Mouse (Mus musculus) retina, adult 2 months (tissue): ENCODE data around the gene Agrn.

Experiments used
- DNase-seq: peaks from one replicate; pipeline ENCODE4 v3.0.0-alpha.2; 2012; ENCODE audit warnings: low read depth, low spot score

Agrn gene

DNA sequence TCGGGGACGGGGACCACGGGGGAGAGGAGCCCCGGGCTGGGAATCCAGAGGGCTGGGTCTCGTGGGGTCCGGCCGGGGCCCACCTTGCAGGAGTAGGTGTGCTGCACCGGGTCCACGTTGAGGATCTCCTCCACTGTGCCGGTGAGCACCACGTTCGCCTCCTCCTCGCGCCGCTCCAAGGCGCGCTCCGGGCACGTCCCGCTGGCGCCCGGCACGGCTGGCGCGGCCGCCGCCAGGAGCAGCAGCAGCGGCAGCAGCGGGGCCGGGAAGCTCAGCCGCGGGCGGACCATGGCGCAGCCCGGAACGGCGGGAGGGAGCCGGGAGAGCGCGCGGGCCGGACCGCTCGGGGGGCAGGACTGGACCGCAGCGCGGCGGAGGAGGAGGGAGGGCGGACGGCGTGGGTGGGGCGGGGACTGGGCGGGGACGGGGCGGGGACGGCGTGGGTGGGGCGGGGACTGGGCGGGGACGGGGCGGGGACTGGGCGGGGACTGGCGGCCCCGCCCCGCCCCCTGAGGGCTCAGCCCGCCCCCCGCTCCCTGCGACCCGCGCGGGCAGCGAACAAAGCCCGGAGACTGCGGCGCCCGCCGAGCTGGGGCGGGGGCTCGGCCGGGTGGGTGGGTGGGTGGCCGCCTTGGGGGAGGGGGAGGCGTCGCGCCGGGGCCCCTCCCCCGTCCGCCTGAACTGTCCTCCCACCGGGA, at the start of gene Agrn:
Gene Agrn (minus strand): TSS at position 358 of the 698 bp plus-strand sequence.
- no peak for DNase-seq

DNA sequence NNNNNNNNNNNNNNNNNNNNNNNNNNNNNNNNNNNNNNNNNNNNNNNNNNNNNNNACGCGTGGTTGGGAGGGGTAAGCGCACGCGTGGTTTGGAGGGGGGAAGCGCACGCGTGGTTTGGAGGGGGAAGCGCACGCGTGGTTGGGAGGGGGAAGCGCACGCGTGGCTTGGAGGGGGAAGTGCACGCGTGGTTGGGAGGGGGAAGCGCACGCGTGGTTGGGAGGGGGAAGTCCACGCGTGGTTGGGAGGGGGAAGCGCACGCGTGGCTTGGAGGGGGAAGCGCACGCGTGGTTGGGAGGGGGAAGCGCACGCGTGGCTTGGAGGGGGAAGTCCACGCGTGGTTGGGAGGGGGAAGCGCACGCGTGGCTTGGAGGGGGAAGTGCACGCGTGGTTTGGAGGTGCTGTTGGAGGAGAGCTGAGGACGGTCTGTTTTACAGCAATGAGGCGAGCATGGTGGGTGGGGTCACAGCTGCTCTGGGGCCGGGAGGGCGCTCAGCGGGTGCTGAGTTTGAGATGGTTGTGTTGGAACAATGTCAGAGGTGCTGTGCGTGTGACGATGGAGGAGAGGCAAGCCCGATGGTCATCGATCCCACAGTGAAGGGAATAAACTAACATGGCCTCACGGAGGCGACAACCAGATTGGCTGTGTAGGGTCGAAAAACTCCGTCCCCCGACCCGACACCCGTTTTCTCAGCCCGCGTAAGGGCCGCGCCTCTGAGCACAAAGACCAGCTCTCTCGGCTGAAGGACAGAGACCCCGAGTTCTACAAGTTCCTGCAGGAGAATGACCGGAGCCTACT, 39.6 kb upstream of the Agrn start:
- no peak for DNase-seq

DNA sequence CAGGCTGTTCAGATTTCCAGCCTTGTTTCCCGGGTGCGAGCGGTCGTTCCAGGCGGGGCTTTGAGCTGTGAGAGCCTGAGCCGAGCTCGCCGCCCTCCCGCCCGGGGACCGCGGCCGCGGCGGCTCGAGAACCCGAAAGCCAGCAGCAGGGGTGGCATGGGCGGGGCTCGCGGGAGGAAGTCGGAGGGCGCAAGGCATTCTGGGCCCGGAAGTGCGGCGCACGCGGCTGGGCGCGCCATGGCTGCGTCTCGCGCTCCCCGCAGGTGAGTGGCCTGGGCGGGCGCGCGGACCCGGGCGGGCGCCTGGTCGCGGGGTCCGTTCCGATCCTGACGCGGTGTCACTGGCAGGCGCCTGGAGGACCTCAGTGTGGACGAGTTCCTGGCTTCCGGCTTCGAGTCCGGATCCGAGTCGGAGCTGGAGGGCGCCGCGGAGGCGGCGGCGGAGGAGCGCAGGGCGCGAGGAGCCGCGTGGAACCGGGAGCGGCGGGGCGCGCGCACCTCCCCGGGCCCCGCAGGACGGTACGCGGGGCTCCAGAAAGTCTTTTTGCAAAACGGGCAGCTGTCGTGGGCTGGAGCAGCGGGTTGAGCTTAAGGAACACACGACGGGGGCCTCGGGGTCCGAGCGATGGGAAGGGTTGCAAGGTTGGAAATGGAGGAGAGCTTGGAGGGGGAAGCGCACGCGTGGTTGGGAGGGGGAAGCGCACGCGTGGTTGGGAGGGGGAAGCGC, 38.7 kb upstream of the Agrn start, which contains the start of gene Noc2l:
Gene Noc2l (plus strand): TSS at position 203 of the 726 bp plus-strand sequence.
- peak; percentile 79 for DNase-seq

DNA sequence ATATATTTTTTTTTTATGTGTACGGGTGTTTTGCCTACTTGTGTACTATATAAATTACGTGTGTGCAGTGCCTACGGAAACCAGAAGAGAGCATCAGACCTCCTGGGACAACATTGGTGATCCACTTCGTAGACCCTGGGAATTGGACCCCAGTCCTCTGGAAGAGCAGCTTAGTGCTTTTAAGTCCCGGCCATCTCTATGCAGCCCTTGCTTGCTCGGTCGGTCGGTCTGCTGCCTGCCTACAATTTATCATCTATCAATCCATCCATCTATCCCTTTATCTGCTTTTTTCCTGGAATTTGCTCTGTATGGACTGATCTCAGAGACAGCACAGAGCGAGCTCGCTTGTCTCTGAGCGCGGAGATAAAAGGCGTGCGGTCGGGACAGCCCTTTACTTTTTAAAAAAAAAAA, 38.1 kb upstream of the Agrn start:
- no peak for DNase-seq

DNA sequence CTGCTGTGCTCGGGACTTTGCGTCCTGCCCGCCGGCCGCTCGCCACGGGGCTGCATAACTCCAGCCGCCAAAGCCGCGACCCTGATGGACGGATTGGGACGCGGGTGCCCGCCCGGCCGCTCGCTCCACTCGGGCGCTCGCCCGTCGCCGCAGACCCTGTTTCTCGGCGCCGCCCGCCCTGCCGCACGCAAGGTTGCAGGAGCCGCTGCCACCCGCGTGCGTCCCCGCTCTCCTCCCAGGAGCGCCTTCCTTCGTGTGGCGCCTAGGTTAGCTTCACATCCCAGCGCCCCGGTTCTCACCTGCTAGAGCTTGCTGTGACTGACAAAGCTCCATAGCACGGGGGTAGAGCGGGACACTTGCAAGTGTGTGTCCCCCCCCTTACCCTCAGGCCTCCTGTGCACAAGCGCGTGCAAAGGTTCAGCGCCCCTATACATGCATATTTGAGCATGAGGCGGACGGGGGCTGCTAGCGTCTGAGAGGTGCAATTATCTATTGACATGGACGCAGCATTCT, 37.5 kb upstream of the Agrn start, which contains the start of gene Plekhn1:
Gene Plekhn1 (minus strand): TSS at position 157 of the 513 bp plus-strand sequence.
- DNase-seq: no peak

DNA sequence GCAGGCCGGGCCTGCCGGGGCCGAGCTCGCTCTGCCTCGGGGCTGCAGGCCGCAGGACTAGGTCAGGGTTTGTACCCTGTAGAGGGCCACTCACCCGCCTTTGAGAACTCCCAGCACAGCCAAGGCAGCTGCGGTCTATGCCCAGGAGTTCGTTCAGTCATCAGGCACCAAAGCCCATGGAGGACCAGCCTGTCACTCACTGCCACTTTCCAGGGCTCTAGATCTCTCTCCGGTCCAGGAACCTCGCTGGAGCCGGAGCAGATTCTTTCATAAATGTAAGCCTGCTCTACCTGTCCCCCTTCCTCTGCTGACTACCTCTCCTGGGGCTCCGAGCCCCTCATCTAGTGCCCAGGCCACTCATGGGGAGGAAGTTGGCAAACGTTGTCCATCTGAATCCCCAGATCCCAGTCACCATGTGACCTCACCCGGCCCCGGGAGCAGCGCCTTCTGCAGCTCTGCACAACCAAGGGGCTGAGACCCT, 36.8 kb upstream of the Agrn start:
- no peak for DNase-seq

DNA sequence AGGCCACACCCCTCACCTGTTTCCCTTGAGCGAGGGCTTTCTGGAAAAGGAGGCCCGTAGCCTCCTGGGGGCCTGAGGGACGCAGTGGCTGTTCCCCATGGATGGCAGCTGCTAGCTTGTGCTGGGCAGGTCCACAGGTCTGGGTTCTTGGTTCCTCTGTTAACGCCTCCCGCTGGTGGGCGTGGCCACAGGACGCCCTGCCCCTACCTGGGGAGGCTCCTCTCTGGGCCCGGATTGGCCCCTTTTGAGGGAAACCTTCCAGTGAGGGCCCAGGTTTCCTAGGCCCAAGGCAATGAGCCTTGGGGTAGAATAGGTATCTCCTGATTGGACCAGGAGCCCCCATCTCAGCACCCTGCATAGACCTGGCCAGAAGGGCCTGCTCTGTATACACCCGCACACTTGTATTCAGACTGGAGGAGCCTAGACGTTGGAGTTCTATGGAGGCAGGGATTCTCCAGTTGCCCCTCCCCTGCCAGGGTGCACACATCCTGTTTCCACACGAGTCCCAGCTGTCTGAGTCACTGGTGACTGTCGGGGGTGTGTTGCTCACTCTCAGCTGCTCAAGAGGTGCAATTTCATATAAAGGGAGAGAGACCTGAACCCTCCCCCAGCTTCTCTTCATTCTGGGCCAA, 31.2 kb upstream of the Agrn start:
- DNase-seq: no peak

DNA sequence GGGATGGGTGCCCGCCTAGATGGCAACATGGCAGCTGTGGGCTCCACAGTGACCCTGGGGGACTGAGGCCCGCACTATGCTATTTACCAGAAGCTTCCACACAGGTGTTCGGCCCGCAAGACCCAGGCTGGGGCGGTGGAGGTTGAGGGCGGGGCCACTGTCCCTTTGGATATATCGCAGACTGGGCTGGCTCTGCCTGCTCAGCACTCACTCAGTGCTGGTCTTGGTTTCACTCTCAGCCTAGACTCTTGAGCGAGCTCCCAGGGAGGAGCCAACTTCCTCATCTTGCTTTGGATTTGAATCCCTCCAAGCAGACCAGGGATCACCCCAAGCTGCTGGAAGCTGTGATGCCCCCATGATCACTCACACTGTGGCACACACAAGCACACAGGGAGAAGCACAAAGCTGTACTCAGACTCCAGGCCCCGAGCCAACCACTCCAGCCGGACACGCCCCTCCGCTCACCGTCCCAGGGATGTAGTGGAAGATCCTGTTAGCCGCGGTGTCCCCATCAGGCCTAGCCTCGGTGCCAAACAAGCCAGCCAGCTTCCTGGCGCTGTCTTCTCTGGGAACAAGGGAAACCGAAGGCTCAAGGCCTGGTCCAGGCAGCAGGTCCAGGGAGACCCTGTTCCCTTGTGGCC, 30.6 kb upstream of the Agrn start:
- no peak for DNase-seq

DNA sequence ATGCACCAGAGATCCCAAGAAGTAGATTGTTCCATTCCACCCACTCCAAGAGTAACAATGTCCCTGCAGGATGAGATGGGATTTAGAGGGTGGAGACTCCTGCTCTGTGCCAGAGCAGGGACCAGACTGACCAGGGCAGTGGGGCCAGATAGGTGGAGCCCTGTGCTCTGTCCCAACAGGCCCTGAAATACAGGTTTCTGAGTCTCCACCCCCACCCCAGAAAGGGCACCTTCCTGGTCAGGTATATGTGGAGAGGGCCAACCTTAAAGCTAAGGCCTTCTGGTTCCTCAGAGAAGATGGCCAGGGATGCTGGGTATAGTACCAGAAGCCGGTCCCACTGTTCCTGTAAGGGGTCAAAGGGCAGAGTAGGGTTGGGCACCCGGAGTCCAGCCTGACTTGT, 27.0 kb upstream of the Agrn start:
- no peak for DNase-seq

DNA sequence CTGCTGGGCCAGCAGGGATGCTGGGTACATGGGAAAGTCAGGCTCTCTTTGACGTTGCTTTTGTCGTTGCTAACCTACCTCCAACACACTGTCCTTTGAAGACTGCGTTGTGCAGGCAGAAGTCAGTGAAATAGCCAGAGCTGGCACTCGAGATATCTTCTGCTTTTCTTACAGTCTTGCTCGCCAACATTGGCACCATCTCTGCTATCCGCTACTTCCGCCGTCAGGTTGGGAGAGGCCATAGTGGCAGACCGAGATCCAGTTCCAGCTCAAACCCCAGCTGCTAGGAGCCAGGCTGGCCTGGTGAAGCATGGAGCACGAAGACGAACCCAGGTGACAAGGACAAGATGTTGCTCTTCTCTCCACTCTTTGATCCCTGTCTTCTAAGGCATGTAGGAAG, 22.6 kb upstream of the Agrn start:
- no peak for DNase-seq

DNA sequence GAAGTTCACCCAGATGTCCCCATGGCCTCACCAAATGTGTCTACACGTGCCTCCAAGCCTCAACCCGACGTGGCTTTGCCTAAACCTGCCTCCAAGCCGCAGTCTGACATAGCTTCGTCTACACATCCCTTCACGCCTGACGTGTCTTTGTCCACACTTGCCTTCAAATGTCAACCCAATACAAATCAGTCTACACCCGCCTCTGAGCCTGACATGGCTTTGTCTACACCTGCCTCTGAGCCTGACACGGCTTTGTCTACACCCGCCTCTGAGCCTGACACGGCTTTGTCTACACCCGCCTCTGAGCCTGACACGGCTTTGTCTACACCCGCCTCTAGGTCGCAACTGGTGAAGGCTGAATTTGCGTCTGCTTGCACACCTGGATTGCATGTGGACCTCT, 20.6 kb upstream of the Agrn start:
- no peak for DNase-seq

DNA sequence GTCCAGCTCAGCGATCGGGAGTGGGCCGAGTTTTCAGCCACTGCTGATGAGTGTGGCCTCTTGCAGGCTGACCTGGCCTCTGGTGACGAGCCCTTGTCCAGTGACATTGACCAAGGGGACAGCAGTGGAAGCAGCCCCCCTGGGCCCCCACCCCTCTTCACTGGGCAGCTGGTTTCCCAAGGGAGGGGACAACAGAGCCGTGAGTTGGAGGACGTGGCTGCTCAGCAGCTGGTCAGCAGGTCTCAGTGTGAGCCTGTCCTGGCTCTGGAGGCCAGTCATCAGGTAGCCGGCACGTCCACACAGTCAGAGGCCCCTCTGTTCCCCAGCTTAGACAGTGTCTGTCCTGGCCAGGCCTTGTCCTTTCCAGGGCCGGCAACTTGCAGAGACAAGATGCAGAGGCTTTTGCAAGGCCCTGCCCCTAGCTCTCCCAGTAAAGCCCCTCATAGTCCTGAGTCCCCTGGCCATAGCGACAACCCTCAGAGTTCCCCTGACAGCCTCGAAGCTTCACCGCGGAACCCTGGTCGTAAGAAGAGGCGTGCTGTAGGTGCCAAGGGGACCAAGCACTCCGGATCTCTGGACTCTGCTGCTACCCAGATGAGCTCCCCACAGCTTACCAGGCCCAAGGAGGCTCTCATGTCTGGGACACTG, 19.9 kb upstream of the Agrn start:
- no peak for DNase-seq

DNA sequence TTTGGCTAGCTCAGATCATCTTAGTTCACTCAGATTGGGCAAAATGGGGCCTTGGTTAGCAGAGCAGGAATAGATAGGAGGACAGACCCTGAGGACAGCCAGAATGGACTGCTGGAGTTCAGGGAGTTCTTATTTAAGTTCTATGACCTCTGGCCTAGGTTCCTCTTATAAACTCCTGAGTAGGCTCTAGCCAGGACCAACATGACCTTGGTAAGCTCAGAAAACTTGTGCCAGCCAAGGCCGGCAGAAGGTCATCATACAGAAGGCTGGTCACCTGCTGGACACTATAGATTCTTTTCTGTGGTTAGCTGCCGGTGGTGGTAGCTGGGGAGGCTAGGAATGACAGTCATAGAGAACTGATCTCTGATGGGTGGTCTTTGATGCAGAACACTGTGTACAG, 18.9 kb upstream of the Agrn start:
- DNase-seq: no peak

DNA sequence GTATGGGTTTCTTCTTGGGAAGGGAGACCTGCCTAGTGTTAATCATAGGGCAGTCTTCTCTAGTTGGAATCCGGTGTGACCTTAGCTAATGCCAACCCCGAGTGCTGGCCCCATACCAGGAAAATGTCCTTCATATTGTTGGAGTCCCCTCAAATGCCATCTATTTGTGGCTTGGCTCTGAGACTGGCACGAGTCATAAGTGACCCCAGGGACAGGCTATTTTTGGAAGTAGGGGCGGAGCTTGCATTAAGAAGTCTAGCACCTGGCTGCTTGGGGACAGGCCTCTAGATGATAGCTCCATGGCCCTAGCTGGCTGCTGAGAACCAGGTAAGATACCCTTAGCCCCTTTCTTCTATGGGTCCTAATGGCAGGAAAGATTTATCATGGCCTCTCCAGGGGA, 18.4 kb upstream of the Agrn start, which contains the start of gene Perm1:
Gene Perm1 (plus strand): TSS at position 220 of the 400 bp plus-strand sequence.
- DNase-seq: no peak

DNA sequence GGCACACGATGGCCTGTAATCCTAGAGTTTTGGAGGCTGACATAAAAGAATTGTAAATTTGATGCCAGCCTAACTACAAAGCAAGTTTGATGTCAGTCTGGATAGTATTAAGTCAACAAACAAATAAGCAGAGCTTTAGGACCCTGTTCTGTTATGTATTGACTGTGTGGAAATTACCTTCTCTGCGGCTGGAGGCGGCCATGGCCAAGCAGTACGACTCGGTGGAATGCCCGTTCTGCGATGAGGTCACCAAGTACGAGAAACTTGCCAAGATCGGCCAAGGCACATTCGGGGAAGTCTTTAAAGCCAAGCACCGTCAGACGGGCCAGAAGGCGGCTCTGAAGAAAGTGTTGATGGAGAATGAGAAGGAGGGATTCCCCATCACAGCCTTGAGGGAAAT, 15.8 kb upstream of the Agrn start:
- no peak for DNase-seq

DNA sequence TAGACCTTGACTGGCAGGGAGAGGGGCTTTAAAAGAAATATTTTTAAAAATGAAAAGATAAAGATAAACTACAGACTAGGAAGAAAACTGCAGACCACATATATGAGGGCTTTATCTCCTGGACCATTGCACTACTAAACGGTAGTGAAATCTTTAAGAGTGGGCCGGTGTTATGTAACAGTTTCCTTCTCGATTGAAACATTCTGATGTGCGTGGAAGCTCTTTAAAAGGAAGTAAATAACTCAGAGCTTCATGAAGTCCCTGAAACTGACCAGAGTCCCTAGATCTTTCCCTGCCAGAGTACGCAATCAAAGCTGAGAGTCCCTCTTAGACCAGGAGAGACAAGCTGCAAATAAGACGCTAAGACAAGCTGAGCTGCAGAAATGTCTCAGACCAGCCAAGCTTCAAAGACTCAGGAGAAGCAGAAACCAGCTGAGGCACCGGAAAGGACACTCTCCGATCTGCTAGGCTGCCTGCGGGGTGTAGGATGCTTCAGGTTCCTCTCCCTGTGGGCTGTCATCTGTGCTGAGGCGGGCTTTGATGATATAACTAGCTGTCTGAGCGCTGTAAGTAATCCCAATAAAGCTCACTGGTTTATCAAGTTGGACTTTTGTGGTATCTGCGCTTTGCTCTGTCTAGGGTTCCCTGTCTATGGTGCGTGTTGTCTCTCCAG, 12.8 kb upstream of the Agrn start:
- no peak for DNase-seq

DNA sequence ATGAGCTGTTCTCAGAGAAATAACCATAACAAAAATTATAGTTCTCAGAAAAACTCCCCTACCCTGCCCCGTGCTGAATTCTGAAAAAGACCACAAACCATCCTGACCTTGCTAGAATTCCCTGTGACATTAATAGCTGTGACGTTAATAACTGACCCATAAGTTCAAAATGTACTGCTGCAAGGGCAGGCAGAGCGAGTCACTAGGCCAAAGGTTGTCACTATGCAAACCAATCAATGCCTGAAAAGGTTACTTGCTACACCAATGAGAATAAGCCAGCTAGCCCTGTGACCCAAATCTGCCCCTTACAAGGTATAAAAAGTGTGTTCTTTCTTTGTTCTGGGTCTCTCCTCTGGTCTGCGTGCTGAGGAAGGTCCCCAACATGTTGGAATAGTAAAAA, 11.6 kb upstream of the Agrn start:
- DNase-seq: no peak

DNA sequence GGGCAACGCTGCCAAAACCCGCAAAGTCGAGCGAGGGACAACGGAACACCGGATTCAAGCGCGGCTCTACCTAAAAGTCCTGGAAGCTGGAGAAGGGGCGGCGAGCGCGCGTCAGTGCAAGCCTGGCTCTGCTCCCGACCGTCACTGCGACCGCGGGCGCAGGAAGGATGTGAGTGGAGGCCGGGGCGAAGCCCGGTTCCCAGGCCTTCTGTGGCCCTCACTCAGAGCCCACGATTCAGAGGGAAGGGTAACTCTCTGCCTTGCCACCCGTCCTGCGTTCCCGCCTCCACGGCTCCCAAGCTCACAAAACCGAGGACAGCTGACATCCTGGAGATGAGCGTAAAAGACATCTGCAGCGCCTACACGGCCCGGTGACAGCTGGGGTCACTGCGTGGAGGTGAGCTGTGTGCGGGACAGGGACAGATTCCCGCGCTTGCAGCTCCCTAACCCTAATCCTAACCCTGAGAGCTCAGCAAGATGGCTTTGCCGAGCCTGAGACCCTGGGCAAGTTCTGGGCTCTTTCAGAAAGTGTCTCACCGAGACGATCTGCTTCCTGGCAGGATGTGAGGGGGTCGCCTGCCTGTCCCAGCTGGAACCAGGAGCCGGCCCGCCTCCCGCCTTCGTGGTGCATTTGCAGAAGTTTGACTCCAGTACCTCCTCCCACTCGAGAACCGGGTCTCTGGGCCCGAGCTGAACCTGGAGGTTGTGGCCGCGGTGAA, 6.3 kb upstream of the Agrn start:
- DNase-seq: no peak

DNA sequence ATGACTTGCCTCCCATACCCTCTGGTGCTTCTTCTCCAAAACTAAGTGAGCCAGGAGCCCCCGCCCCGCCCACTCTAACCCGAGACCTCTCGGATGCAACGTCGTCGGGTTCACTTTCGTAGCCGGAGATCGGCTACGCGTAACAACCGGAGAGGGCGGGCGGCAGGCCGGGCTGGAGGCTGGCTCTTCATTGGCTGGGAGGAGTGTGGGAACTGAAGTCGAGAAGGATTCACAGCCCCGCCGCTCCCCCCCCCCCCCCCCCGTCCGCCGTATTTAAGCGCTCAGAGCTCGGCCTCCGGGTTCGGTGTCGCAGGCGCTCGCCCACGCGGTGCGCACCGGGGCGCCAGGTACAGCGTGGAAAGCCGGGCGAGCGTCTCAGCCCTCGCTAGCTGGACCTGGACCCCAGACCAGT, 5.7 kb upstream of the Agrn start, which contains the start of gene AW011738:
Gene AW011738 (plus strand): TSS at position 304 of the 412 bp plus-strand sequence.
- DNase-seq: no peak
